Mouse (Mus musculus) olfactory bulb, adult 2 months (tissue): Measurements from ENCODE around the gene Actr6.

Experiments
- CTCF ChIP-seq: fragments of 200-500 bp; IDR thresholded peaks from 2 replicates; pipeline ENCODE4 v1.5.1; 2012; ENCODE audit warnings: low read depth, mild to moderate bottlenecking, low read length, moderate library complexity; ENCODE audit not compliant: insufficient read depth
- POLR2A ChIP-seq: fragments of 200-500 bp; IDR thresholded peaks from 2 replicates; pipeline ENCODE4 v1.6.1; 2012; ENCODE audit warnings: mild to moderate bottlenecking, low read depth, low read length, moderate library complexity; ENCODE audit not compliant: insufficient read depth

DNA sequence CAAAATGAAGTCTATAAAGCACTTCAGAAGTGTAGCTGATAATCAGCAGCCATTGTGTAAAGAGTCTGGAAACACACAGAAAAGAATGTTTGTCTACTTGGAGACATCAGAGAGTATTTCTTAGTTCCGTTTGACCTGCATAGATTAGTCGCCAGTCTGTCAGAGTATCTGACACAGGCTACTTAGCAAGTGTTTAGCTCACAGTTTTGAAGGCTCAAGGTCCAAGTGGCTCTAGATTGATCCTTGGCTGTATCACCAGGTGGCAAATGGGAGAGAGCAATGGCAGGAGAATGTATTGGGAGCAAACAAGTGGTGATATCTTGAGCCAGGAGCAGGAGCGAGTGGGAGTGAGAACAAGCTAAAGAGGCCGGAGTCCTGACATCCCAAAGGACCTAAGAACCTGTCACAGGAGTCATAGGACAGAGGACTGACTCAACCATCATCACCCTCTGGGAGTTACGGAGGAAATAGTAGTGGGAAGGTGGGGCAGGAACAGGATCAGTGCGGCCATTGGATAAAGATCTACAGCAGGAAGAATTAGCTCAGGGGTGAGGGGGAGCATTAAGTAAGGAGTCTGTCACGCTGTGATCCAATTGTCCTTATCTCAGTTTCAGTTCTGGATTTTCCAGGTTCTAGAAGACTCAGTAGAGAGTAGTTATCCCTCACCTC, 36.4 kb upstream of the Actr6 start:
- TF ChIP-seq POLR2A: no peak
- no peak for TF ChIP-seq CTCF
